Mouse (Mus musculus) embryonic fibroblast, embryonic 13.5 days (primary cell): ENCODE results near the gene Bcl2a1b.
"Not testable (repeated sequence)": the region's sequence is repeated elsewhere in the genome, so short reads cannot be mapped to it uniquely, and the experiment has no call there.

Experiments
- CTCF ChIP-seq: IDR thresholded peaks from 2 replicates; pipeline ENCODE4 v1.5.1; 2011; ENCODE audit warnings: mild to moderate bottlenecking, control low read depth, low read length, moderate library complexity, borderline replicate concordance; ENCODE audit not compliant: insufficient read depth
- POLR2A ChIP-seq: IDR thresholded peaks from 2 replicates; pipeline ENCODE4 v1.6.1; 2011; ENCODE audit warnings: low read depth, mild to moderate bottlenecking, control low read depth, low read length, moderate library complexity

- not testable (repeated sequence) for TF ChIP-seq CTCF, POLR2A
Measured at GRCm38 (mm10) chr9:89198969-89199416, at the start of gene Bcl2a1b, which contains the start of gene Gm29094.
